Mouse (Mus musculus) cerebellum, adult 9-10 months (tissue): ENCODE measurements around the gene Klf3.
"Not testable (repeated sequence)": the region's sequence is repeated elsewhere in the genome, so short reads cannot be mapped to it uniquely, and the experiment has no call there.

Experiments
- DNase-seq: peaks from one replicate; pipeline ENCODE4 v3.0.0; 2022

Klf3 gene

GRCm38 (mm10) chr5:64840087-64840486 lies 36.9 kb downstream of the Klf3 start:
- no peak for DNase-seq

- DNase-seq: no peak
Observed at GRCm38 (mm10) chr5:64844622-64845021, 41.4 kb downstream of the Klf3 start.

GRCm38 (mm10) chr5:64847305-64847704 lies 44.1 kb downstream of the Klf3 start:
- DNase-seq: no peak

GRCm38 (mm10) chr5:64849892-64850291 lies 46.7 kb downstream of the Klf3 start:
- DNase-seq: no peak

GRCm38 (mm10) chr5:64852656-64853398 lies 49.6 kb downstream of the Klf3 start:
- no peak for DNase-seq

GRCm38 (mm10) chr5:64853421-64853820 lies 50.2 kb downstream of the Klf3 start:
- no peak for DNase-seq

- no peak for DNase-seq
Observed at GRCm38 (mm10) chr5:64855199-64855598, 52.0 kb downstream of the Klf3 start.

GRCm38 (mm10) chr5:64860900-64861470 lies 57.8 kb downstream of the Klf3 start:
- DNase-seq: no peak

GRCm38 (mm10) chr5:64861471-64862199 lies 58.4 kb downstream of the Klf3 start:
- no peak for DNase-seq

- DNase-seq: no peak
Observed at GRCm38 (mm10) chr5:64862269-64862668, 59.1 kb downstream of the Klf3 start.

GRCm38 (mm10) chr5:64864699-64865108 lies 61.5 kb downstream of the Klf3 start:
- DNase-seq: no peak

GRCm38 (mm10) chr5:64865219-64865964 lies 62.2 kb downstream of the Klf3 start:
- DNase-seq: no peak

GRCm38 (mm10) chr5:64866331-64867050 lies 63.3 kb downstream of the Klf3 start:
- DNase-seq: peak; percentile 61

GRCm38 (mm10) chr5:64867124-64867523 lies 63.9 kb downstream of the Klf3 start:
- no peak for DNase-seq

GRCm38 (mm10) chr5:64867551-64867950 lies 64.4 kb downstream of the Klf3 start:
- DNase-seq: no peak

- DNase-seq: no peak
Observed at GRCm38 (mm10) chr5:64876086-64876830, 73.1 kb downstream of the Klf3 start.

- DNase-seq: no peak
Observed at GRCm38 (mm10) chr5:64877235-64878026, 74.2 kb downstream of the Klf3 start.

GRCm38 (mm10) chr5:64878027-64878425 lies 74.8 kb downstream of the Klf3 start:
- peak; percentile 26 for DNase-seq

GRCm38 (mm10) chr5:64878526-64878925 lies 75.3 kb downstream of the Klf3 start:
- DNase-seq: no peak

- no peak for DNase-seq
Observed at GRCm38 (mm10) chr5:64879241-64879640, 76.1 kb downstream of the Klf3 start.

- DNase-seq: not testable (repeated sequence)
Observed at GRCm38 (mm10) chr5:64881559-64881958, 78.4 kb downstream of the Klf3 start.
